Mouse (Mus musculus) A20 (cell line): ENCODE results near the gene Hexim2.

Experiments
- DNase-seq: peaks from one replicate; pipeline ENCODE4 v3.0.0-alpha.2; 2011; ENCODE audit warnings: low read depth, low spot score

Gene Hexim2

DNA sequence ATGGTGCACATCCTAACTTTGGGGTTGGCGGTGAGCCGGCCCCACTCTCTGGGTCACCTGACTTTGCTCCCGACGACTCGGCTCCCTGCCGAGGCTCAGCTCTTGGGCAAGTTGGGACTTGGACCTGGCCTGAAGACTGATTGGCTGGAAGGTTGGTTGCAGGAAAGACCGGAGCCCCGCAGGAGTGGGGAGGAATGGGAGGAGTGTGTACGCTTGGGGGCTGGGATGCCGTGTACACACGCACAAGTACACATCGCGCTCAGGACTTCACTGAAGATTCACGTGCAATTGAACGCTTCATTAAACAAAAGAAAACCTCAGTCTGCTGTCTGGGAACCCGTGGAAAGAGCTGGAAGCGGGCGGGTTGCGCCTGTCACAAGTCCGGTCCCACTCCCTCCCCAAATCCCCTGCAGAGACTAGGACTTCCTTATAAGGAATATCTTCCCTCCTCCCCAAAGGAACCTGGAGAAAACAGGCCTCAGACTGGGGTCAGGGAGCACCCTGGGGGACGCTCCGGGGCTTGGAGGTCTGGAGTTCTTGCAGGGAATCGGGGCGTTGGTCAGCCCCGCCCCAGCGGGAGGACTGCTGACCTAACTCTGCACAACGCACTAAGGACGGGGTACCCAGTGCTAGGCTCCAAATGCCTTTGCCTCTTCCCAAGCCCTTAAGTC is 20.2 kb upstream of the Hexim2 start:
- DNase-seq, result no peak

DNA sequence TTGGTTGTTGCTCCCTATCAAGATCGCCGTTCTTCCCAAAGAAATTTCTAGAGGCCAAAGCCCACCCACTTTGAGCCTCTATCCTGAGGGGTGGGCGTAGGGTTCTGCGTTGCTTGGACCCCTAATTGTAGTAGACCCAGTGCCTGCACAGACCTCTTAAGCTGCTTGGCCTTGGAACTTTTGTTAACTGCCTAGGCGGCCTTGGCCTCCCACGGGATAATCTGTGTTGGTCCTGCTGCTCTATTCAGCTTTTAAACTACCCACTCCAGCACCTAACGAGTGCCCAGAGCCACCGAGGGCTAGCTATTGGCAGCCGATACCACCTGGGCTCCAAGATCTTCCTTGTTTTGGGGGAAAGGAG is 19.7 kb upstream of the Hexim2 start:
- no peak for DNase-seq

DNA sequence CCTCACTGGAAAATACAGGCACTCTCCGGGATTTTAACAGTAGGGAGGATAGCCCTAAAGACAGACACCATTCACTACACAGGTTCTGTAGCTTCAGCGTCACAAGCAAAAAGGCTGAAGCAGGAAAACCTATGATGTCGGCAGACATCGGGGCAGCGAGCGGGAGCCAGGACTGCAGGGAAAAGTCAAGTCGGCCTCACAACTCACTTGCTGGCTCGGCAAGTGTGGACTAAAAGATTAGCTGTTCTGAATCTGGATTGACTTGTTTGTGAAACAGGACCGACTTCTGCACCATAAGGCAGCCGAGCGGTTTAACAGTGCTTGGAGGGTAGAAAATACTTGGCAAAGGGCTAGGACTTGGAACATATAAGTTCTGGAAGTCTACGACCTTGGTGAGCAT is 19.2 kb upstream of the Hexim2 start:
- DNase-seq, result no peak

DNA sequence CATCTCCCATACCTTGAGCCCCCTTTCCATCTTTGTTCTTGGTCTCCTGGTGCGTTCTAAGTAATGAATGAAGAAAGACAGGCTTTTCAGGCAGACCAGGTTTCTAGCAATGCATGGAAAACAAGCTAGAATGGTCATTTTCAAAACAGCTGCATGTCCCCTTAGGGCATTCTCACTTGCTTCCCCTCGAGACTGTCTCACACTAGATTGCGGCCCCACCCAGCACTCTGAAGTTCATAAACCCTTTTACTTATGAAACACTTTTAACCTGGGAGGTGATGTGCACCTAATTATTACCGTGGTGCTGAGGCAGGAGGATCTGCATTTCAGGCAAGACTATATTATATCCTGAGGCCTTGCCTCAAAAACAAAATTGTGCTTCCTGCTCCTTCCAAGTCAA is 18.5 kb upstream of the Hexim2 start:
- no peak for DNase-seq

DNA sequence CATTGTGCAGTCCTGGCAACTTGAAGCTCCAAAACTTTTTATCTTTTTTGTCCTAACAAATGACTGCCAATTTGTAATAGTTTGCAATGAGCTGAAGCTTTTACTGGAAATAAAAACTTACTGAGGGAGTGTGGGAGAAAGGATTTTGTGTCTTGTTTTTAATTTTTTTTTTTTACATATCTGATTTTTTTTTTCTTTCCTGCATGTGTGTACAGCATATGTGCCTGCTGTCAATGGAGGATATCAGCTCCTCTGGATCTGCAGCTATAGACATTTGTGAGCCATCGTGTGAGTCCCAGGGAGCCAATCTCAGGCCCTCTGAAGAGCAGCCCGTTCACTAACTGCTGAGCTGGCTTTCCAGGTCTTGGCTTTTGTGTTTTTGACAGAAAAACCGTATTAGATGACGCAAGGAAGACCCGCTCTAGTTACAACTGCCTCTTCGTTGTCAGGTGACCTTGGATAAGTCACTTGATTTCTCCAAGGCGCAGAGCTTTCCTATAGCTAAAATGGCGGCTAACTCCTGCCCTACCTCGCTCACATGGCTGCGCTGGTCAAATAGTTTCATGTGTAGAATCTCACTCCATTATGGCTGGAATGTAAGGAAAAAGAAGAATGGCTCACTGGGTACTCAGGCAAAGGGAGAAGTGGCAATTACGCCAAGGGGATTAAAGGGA is 17.8 kb upstream of the Hexim2 start:
- peak; percentile 74 for DNase-seq

DNA sequence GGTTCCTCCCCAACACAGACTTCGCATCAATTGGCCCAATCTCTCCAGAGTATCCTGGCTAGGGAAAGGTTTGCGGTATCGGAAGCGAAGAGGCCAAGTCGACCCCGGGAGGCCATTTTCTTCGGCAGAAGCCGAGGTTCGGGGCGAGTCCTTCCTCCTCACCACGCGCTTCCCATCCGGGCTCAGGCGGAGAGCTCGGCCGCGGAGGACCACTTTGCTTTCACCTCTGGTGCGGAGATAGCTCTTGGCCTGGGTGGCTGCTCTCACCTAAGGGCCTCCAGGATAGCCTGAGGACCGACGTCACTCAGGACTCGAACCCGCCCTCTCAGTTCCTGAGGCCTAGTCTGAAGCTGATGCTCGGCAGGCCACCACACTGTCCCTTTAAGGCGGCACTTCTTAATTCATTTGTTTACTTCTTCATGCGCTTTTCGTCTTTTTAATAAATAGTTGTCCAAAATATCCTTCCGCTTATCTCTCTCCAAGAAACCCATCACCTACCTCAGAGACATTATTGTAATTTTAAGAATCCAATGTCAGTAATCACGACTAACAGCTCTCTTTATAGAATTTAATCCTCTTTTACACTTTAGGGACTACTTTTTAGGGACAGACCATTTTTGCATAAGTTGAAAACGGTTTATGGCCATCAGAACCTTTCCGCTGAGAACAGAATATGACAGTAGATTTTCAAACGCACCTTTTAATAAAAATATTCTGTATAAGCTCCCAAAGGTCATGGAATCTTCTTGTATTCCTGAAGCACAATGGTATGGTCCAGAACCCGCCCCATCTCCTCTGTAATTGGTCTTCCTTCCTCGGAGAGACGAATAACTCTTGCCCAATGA is 16.8 kb upstream of the Hexim2 start:
- DNase-seq, result peak; percentile 95

DNA sequence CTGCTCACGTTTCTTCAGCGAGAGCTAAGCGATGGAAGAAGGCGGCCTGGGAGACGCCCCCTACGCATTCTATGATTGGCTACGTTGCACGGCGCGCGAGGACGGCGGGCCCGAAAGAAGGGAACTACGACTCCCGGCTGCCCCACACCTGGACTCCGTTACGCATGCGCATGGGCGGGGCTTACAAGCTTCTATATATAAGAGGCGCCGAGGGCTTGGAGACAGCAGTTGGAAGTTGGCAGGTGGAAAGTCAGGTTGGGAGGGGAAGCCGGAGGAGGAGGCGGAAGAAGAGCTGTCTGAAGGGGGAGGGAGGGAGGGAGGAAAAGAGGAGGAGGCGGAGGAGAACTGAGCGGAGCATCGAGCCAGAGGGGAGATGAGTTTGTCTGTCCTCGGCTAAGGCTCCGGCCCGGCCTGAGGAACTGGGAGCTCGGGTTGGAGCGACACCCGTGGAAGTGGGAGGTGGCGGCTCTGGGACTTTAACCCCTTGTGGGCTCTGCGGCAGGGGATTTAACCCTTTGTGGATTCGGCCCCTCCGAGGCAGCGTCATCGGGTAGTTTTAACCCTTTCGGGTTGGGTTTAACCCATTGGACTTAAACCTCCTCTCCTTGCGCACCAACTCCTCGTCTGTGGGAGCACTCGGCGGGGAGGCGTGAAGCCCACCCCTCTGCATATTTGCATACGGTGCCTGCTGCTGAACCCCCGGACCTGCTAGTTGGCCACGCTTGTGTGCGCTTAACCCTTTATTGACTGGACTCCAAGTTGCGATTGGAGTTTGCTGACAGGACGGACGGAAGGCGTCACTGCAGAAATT is 16.0 kb upstream of the Hexim2 start, which contains the start of gene Hexim1:
TSS of gene Hexim1 (plus strand) at position 224 of the 811 bp plus-strand sequence.
- peak; percentile 100 for DNase-seq

DNA sequence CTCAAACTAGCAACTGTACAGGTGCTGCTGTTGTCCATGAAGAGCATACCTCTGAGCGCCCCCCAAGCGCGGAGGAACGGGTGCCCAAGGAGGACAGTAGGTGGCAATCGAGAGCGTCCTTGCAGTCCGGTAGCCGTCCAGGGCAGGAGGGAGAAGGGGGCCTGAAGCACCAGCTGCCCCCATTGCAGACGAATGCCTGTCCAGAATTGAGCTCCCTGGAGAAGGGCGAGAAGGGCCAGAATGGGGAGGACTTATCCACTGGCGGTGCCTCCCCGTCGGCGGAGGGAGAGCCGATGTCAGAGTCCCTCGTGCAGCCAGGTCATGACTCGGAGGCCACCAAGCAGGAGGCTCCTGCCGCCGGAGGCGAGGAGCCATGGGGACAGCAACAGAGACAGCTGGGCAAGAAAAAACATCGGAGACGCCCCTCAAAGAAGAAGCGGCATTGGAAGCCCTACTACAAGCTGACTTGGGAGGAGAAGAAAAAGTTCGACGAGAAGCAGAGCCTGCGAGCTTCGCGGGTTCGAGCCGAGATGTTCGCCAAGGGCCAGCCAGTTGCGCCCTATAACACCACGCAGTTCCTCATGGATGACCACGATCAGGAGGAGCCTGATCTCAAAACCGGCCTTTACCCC is 15.2 kb upstream of the Hexim2 start:
- no peak for DNase-seq

DNA sequence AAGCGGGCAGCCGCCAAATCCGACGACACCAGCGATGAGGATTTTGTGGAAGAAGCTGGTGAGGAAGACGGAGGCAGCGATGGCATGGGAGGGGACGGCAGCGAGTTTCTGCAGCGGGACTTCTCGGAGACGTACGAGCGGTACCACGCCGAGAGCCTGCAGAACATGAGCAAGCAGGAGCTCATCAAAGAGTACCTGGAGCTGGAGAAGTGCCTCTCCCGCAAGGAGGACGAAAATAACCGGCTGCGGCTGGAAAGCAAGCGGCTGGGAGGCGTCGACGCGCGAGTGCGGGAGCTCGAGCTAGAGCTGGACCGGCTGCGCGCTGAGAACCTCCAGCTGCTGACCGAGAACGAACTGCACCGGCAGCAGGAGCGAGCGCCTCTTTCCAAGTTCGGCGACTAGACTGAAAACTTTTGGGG is 14.6 kb upstream of the Hexim2 start:
- DNase-seq, result no peak

DNA sequence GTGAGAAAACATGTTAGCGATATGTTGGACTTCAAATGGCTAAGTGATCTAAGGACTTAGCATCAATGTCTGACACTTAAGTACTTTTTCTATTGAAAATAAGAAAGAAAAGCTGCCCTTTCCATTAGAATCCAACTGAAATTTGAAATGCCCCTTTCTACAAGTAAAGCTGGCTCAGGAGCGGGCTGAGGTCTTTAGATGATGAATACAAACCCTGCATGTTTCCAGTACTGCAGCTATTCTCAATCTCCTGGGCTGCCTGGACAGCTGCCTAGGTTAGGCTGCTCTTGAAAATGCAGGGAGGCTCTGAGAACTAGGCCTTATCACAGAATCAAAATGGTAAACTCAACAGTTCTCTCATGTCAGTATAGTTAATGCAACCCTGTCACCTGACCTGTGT is 13.4 kb upstream of the Hexim2 start:
- no peak for DNase-seq

DNA sequence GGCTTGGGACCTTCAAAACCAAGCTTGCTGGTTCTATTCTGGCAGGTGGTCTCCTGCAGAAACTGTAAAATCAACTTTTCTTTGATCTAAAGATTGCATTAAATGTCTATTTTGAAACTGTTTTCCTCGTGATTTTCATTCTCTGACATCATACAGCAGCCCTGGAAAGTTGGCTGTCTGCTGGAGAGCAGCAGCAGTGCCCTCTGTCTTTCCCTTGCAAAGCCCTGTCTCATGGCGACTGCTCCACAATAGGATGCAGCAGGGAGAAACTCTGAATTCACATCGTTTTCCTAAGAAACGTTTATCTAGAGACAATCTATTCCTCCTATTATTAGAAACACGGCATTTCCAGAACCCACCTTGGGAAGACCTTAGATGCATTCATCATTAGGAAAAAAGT is 12.6 kb upstream of the Hexim2 start:
- DNase-seq, result no peak

DNA sequence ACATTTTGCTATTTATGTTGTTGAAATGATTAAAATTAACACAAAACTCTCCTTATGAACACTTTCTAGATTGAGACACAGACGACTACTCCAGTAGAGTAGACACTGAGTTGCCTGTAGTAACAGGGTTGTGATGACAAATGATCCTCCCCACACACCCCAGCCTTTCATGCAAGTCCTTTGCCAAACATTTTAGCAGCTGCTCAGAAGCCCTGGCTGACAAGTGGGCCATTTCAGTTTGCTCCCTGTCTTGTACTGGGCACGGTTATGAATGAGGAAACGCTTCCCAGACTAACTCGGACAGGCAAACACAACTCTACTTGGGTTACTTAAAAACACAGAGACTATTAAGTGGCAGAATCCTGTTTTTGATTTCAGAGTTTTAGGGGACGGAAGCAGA is 11.9 kb upstream of the Hexim2 start:
- no peak for DNase-seq

DNA sequence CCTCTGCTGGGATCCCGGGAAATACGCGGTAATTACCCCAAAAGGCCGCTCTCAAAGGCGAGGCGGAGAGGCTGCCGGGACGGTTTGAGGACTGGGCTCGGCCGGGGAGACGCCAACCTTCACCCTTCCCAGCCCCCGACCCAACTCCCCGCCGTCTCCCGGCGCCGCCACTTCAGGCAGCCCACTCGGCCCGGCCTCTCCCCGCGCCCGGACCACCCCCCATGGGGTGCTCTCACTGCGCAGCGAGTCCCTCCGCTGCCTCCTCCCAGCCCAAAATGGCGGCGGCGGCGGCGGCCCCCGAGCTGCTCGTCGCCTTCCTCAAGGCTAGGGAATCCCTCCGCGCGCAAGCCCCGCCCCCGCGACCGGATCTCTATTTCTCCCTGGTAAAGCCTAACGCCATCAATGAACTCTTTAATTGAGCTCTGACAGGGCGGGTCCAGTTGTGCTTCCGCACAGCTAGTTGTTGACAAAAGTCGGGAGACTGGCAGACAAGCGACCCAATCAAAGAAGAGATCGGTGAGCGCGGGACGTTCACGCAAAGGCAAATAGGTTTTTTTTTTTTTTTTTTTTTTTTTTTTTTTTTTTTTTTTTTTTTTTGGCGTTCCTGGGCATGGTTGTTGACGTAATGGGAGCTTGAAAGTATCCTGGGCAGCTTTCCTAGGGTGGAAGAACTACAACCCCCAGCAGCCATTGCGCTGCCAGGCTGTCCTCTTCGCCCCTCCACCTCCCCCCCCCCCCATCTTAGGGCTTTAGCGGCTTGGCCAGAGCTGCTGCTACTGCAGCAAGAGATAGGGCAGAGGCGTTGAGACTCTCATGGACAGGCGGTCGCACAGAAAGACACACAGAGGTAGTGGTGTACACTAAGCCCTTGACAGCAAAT is 587 bp downstream of the Hexim2 start:
- DNase-seq, result peak; percentile 100

DNA sequence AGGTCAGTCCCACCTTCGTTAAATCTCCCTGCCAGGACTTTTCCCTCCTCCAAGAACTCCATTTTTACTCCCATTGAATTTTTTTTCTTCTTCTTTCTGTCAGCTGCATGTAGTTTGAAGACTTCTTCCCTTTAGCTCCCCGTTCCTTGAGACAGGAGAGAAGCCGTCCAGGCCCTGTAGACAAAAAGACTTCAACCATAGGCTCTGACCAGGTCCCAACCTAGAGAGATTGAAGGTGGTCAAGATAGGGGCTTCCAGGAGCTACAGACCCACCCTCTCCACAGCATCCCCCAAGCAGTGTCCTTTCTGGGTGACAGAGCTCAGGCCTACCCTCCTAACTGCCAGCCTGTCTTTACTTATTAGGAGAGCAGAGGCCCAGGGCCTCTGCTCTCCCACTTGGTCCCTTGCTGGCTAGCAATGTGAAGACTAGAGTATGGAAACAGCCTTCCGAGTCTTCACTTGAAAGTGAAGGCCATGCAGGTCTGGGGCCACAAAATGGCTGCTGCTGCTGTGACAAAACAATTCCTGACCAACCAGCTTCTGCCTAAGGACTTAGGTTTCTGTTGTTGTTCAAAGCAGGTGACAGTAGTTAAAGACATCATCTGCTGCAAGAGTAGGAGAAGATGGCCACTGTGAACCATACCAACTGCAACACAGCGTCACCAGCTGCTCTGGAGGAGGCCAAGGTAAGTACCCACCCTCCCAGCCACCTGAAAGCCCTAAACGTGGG is 1.4 kb downstream of the Hexim2 start:
- DNase-seq, result peak; percentile 62

DNA sequence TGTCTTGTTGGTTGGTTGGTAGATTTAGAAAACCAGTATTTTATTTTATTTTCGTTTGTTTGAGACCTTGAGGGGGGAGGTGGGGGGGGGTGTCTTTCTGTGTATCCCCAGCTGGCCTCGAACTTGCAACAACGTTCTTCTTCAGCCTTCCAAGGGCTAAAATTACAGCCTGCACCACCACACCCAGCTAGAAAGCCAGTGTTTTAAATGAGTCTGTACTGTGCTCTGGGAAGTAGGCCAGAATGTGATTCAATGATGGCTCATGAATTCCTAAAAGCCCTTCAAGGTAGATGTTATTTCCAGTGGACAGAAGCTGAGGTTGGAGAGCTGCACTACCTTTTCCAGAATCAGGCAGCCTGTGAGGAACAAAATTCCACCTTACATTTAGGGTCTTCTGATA is 2.0 kb downstream of the Hexim2 start:
- no peak for DNase-seq

DNA sequence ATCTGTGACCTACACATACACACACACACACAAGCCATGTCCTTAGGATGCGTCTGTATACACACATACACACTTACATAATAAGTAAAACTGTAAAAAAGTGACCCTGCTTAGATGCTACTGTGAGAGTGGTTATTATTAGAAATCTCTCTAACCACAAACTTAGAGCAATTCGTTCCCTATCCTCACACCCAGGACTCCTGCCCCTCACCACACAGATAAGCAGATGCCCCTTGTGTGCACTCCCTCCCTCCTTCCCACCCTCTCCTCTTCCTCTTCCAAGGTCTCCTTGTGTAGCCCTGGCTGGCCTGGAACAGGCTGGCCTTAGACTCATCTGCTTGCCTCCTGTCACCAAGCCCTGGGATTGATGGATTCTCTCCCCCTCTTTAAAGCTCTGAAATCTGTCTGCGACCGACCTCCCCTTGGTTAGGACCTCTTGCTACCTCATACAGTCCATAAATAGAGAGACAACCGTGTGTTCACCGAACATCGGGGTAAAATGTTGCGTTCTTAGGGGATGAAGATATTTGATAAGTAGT is 3.9 kb downstream of the Hexim2 start:
- DNase-seq, result no peak

DNA sequence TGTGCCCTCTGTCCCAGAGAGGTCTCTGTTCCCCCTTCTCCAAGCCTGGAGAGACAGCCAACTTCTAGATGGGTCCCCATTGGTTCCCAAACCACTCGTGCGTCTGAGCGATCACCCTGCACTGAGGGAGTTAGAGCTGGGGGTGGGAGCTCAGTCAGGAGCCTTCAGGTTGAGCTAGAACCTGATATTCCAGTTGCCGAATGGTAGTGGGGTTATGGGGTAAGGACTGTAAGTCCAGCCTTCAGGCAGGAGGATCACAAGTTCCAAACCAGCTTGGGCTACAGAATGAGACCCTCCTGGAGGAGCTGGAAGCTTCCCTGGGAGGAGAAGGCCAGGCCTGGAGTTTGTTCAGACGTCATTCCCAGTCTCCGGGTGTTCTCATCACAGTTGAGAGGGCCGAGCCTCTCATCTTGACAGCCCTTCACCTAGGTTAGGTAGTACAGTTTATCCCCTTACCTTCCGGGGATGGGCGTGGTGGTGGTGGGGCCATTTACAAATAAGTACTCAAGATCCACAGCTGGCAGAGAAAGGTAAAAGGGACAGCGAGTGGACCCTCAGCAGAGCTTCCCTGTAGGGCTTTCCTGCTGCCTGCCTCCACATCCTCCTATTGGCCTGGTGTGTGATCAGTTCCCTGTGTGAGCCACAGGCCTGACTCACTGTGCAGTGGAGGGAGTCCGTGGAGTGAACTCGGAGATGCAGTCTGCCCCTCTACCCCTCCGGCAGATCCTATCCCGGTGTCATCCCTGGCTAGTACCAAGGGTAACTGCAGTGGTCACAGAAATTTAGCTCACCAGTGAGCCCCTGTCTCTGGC is 7.9 kb downstream of the Hexim2 start:
- no peak for DNase-seq

DNA sequence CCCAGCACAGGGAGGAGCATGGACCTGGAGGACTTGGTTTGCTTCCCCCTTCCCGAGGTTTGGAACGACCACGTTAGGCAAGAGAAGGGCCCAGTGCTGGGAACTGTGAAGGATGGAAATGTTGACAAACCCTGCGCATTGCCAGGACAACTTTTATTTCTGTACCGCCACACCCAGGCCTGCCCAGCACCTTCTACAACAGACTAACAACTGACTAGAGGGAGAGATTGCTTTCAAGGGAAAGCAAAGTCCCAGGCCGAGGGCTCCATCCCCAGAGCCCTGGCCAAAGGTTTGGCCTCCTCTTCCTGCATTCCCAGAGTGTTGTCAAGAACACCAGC is 8.5 kb downstream of the Hexim2 start:
- DNase-seq, result no peak
